Mouse (Mus musculus): ENCODE measurements at regions not wholly inside any gene's neighbourhood (a gene's known extent, or its start where the extent isn't known, plus 50 kb on each side); places are given as distances from the start of the nearest gene placed in this dataset.

GRCm38 (mm10) chr10:119001000-119001780 is 131.2 kb upstream of the Dyrk2 start:
- Histone ChIP-seq H3K79me2 (replicated peaks; ENCODE audit: control insufficient read depth, insufficient read depth, low read length) (no peaks in the 10 kb centered on the region), H3K9ac (ENCODE audit: low read depth, low read length) (no peak overlapping the region), H3K27ac (no peak overlapping the region), H3K36me3 (ENCODE audit: control insufficient read depth, insufficient read depth, low read length) (no peaks in the 10 kb centered on the region), H3K4me3 (no peak overlapping the region), H3K4me1 (ENCODE audit: control insufficient read depth, insufficient read depth, low read length) (no peaks in the 10 kb centered on the region), H3K27me3 (ENCODE audit: control insufficient read depth, insufficient read depth, low read length) (no peaks in the 10 kb centered on the region)
- TF ChIP-seq CTCF (IDR thresholded peaks at IDR 0.05) (no peak), EP300 (IDR thresholded peaks at IDR 0.05; ENCODE audit: insufficient read depth, low read depth, low read length) (no peak), POLR2A (IDR thresholded peaks at IDR 0.05; ENCODE audit: insufficient read depth, low read depth, low read length) (no peak)
- no peak for DNase-seq
- WGBS, result 75% methylated on average over 17 of the region's 17 CpGs
- intact Hi-C loops (cut with DNase I), result no loop called here

GRCm38 (mm10) chr10:118998966-118999365 is 129.0 kb upstream of the Dyrk2 start:
- intact Hi-C loops (cut with DNase I), result no loop called here

GRCm38 (mm10) chr10:118997034-118997433 is 127.0 kb upstream of the Dyrk2 start:
- TF ChIP-seq EP300 (IDR thresholded peaks at IDR 0.05; ENCODE audit: insufficient read depth, low read depth, low read length), result no peak
- no peak for TF ChIP-seq CTCF (IDR thresholded peaks at IDR 0.05)
- TF ChIP-seq POLR2A (IDR thresholded peaks at IDR 0.05; ENCODE audit: insufficient read depth, low read depth, low read length), result no peak
- no peak overlapping the region for H3K4me3 ChIP-seq
- H3K36me3 ChIP-seq (ENCODE audit: control insufficient read depth, insufficient read depth, low read length), result no peaks in the 10 kb centered on the region
- H3K9ac ChIP-seq (ENCODE audit: low read depth, low read length), result no peak overlapping the region
- no peak overlapping the region for H3K27ac ChIP-seq
- H3K79me2 ChIP-seq (replicated peaks; ENCODE audit: control insufficient read depth, insufficient read depth, low read length), result no peaks in the 10 kb centered on the region
- no peaks in the 10 kb centered on the region for H3K4me1 ChIP-seq (ENCODE audit: control insufficient read depth, insufficient read depth, low read length)
- no peaks in the 10 kb centered on the region for H3K27me3 ChIP-seq (ENCODE audit: control insufficient read depth, insufficient read depth, low read length)
- DNase-seq, result no peak
- WGBS, result 86% methylated on average over 2 of the region's 2 CpGs
- intact Hi-C loops (cut with DNase I), result no loop called here

More at GRCm38 (mm10) chr10:118998966-118999365, 129.0 kb upstream of the Dyrk2 start:
- H3K36me3 ChIP-seq (ENCODE audit: control insufficient read depth, insufficient read depth, low read length), result no peaks in the 10 kb centered on the region
- no peak overlapping the region for H3K9ac ChIP-seq (ENCODE audit: low read depth, low read length)
- no peak overlapping the region for H3K27ac ChIP-seq
- TF ChIP-seq EP300 (IDR thresholded peaks at IDR 0.05; ENCODE audit: insufficient read depth, low read depth, low read length), result no peak
- TF ChIP-seq CTCF (IDR thresholded peaks at IDR 0.05), result no peak
- no peak for TF ChIP-seq POLR2A (IDR thresholded peaks at IDR 0.05; ENCODE audit: insufficient read depth, low read depth, low read length)
- H3K79me2 ChIP-seq (replicated peaks; ENCODE audit: control insufficient read depth, insufficient read depth, low read length), result no peaks in the 10 kb centered on the region
- no peaks in the 10 kb centered on the region for H3K27me3 ChIP-seq (ENCODE audit: control insufficient read depth, insufficient read depth, low read length)
- no peak overlapping the region for H3K4me3 ChIP-seq
- H3K4me1 ChIP-seq (ENCODE audit: control insufficient read depth, insufficient read depth, low read length), result no peaks in the 10 kb centered on the region
- DNase-seq, result no peak
- WGBS, result 60% methylated on average over 6 of the region's 6 CpGs

- no peak overlapping the region for H3K9ac ChIP-seq (ENCODE audit: low read depth, low read length)
- intact Hi-C loops (cut with DNase I), result loop anchor here (5.0 kb wide), 1 partner anchor 68 kb away; no protein-coding TSS in a partner anchor
- H3K27ac ChIP-seq, result no peak overlapping the region
- H3K4me1 ChIP-seq (ENCODE audit: control insufficient read depth, insufficient read depth, low read length), result peaks cover 2% of the 10 kb centered on the region; the same call in 1 of the 2 replicates
- H3K36me3 ChIP-seq (ENCODE audit: control insufficient read depth, insufficient read depth, low read length), result no peaks in the 10 kb centered on the region
- H3K4me3 ChIP-seq, result no peak overlapping the region
- no peaks in the 10 kb centered on the region for H3K79me2 ChIP-seq (replicated peaks; ENCODE audit: control insufficient read depth, insufficient read depth, low read length)
- TF ChIP-seq POLR2A (IDR thresholded peaks at IDR 0.05; ENCODE audit: insufficient read depth, low read depth, low read length) (no peak), EP300 (IDR thresholded peaks at IDR 0.05; ENCODE audit: insufficient read depth, low read depth, low read length) (no peak), CTCF (IDR thresholded peaks at IDR 0.05) (no peak)
- no peak for DNase-seq
- 76% methylated on average over 15 of the region's 15 CpGs for WGBS
- H3K27me3 ChIP-seq (ENCODE audit: control insufficient read depth, insufficient read depth, low read length), result no peaks in the 10 kb centered on the region
Measured at GRCm38 (mm10) chr10:118993819-118994574, 124.0 kb upstream of the Dyrk2 start.

- Histone ChIP-seq H3K79me2 (replicated peaks; ENCODE audit: control insufficient read depth, insufficient read depth, low read length) (no peaks in the 10 kb centered on the region), H3K27me3 (ENCODE audit: control insufficient read depth, insufficient read depth, low read length) (no peaks in the 10 kb centered on the region), H3K27ac (no peak overlapping the region), H3K4me1 (ENCODE audit: control insufficient read depth, insufficient read depth, low read length) (peaks cover 2% of the 10 kb centered on the region; the same call in 1 of the 2 replicates), H3K36me3 (ENCODE audit: control insufficient read depth, insufficient read depth, low read length) (no peaks in the 10 kb centered on the region), H3K4me3 (no peak overlapping the region), H3K9ac (ENCODE audit: low read depth, low read length) (no peak overlapping the region)
- WGBS, result 32% methylated on average over 7 of the region's 7 CpGs
- intact Hi-C loops (cut with DNase I), result loop anchor here (5.0 kb wide), 1 partner anchor 71 kb away; no protein-coding TSS in a partner anchor
- TF ChIP-seq POLR2A (IDR thresholded peaks at IDR 0.05; ENCODE audit: insufficient read depth, low read depth, low read length) (no peak), EP300 (IDR thresholded peaks at IDR 0.05; ENCODE audit: insufficient read depth, low read depth, low read length) (0 out of 2 replicates have a peak, but pooled peaks have one; percentile 14)
- DNase-seq, result peak; percentile 49 to 70
Measured at GRCm38 (mm10) chr10:118991213-118991612, 121.2 kb upstream of the Dyrk2 start.

All from heart, adult 2 months (tissue).